Mouse (Mus musculus) retina, postnatal 7 days (tissue): ENCODE measurements at regions not wholly inside any gene's neighbourhood (a gene's known extent, or its start where the extent isn't known, plus 50 kb on each side); places are given as distances from the start of the nearest gene placed in this dataset.
A peak's percentile ranks its signal among the peaks of the same experiment; 100 is the strongest.
"Not testable (repeated sequence)": the region's sequence is repeated elsewhere in the genome, so short reads cannot be mapped to it uniquely, and the experiment has no call there.

ENCODE experiments used
- DNase-seq: peaks from one replicate; pipeline ENCODE4 v3.0.0-alpha.2; 2012; ENCODE audit warnings: low read depth, low spot score

DNA sequence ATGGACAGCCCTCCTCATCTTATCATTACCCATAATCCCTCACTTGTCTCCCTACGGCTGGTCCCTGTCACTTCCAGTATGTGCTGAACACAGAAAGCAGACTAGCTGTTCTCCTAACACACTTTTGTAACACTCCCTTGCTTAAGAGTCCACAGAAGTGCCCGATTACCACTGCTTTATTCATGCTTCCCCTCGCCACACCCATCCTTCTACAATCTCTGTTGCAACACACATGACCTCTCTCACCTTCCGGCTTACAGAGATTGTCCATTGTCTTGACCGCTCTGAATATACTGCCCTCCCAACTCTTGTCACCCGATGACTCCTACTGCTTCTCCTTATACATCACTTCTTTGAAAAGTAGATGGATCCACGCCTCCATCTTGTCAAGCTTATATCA, 132.9 kb downstream of the Snx18 start:
- DNase-seq: no peak

- DNase-seq: no peak
Observed at GRCm38 (mm10) chr13:113484159-113484762, 134.1 kb downstream of the Snx18 start.

DNA sequence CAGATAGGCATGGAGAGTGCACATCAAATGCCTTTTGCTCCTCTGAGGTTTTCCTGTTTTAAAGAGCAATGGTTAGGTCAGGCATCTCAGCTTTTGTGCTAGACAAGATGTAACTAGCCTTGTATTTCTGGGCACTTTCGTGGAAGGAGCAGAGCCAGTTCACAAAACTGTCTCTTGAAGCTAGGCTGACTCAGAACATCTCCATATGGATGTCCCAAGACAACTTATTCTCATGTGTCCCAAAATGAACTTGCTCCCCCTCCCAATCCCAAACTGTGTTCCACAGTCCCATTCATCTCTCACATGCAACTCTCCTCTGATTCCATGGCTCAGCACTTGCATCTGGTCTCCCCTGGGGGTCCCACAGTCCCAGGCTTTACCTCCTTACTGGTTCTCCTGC, 135.5 kb downstream of the Snx18 start:
- no peak for DNase-seq

DNA sequence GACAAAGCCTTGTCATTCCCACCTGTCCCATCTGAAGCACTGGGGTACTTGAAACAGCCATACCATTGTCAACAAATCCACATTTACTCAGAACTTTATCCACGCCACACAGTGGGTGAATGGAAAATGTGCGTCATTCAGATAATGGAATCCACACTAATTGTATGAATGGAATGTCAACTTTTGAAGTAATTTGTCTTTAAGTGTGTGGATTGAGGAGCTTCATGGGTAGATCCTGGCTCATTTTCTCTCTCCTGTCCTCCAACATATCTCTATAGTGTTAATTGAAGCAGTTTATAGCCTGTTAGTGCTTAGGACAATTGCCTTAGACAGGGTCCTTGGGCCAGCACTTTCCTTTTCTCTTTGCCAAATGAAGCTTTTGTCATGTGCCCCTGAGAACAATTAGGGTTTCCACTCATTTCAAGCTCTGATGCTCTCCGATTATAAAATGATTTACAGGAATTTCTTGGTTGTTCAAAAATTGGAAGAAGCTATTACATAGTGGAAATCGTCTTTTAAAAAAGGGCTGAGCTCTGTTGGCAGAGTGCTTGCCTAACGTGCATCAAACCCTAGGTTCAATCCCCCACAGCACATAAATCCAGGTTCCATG, 140.4 kb downstream of the Snx18 start:
- no peak for DNase-seq

DNA sequence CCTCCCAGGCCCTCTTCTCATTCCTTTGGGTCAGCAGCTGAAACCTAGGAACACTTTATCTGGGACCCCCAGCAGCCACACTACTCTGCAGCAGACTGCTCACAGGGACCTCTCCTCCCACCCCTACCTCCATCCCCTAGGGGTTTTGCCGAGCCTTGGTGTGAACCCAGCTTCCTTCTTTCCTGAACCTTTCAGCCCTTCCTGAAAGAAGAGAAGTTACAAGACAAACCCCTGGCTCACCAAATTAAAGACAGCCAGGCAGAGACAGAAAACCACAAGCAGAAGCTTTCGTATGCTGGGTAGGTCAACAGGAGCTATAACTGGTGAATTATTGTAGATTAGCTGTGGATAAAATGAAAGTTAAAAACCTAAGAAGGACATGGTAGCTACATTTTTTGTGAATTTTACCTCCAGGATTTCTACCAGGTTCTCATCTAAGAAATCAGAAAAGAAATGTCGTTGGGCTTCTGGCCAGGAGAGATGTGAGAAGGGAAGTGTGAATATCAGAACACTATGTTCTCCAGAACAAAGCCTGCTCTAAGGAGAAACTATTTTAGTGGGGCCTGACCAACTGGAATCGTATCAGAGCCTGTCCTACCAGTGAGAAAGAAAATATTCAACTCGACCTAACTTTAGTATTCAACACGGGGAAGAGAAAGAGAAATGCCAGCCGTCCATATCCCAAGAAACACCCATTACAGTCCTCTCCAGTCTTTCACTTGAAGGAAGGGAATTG, 147.4 kb downstream of the Snx18 start:
- no peak for DNase-seq

- no peak for DNase-seq
Observed at GRCm38 (mm10) chr13:113464190-113465064, 153.9 kb downstream of the Snx18 start.

GRCm38 (mm10) chr13:113463420-113463819, 154.9 kb downstream of the Snx18 start:
- peak; percentile 20 for DNase-seq

- DNase-seq: no peak
Observed at GRCm38 (mm10) chr13:113454490-113455295, 161.7 kb downstream of the BC067074 start.

DNA sequence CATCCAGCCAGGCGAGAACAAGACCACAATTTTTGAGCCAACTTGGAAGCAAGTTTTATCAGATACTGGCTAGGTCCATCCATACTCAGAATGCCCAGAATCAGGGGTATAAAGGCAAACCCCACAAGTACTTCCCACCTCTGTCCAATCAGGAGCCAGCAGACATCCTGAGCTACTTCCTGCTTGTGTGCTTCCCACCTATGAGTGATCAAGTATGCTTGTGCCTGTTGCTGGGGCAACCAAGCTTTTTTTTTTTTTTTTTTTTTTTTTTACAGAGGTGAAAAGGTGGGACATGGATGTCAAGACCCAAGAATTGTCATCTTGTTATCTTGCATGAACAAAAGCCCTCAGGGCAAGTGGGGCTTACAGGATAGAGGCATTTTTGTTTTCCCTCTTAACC, 155.4 kb downstream of the BC067074 start:
- no peak for DNase-seq

- no peak for DNase-seq
Observed at GRCm38 (mm10) chr13:113446226-113446625, 153.3 kb downstream of the BC067074 start.

GRCm38 (mm10) chr13:113444481-113444880, 151.5 kb downstream of the BC067074 start:
- DNase-seq: not testable (repeated sequence)

GRCm38 (mm10) chr13:113443078-113443477, 150.1 kb downstream of the BC067074 start:
- no peak for DNase-seq

DNA sequence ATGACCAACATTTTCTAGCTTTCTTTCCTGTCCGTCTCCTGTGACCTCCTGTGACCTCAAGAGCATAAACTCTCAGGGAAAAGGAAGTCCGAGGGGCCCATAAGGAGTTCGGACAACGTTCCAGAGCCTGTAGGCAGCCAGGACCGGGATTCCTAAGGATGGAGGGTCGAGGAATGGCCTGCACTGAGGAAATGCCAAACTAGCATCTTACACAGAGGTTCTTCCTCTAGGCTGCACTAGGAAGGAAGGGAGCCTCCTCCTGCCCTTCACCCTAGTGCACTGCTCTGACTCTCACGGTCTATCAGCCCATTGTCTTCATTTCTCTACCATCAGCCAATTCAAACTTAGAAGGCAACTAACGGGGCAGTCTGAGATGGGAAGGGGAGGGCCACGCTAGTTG, 149.2 kb downstream of the BC067074 start:
- DNase-seq: no peak

- DNase-seq: no peak
Observed at GRCm38 (mm10) chr13:113440137-113440536, 147.2 kb downstream of the BC067074 start.

DNA sequence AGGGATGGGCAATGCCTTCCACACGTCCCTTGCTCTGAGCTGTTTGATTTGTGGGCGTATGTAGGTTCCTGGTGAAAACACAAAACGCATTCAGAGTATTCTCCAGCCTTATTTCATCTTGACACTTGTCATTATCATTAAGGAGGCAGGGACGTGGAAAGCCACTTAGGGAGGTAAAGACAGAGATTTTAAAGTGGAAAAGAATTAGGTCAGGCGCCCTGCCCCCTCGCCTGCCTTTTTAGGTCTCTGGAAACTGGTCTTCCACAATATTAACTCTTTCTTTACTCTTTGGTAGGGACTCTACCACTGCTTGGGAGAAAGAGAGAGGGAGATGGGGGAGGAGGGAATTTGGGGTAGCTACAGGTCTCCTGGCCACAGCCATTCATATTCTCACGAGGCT, 146.6 kb downstream of the BC067074 start:
- DNase-seq: no peak

- DNase-seq: no peak
Observed at GRCm38 (mm10) chr13:113438872-113439271, 145.9 kb downstream of the BC067074 start.

DNA sequence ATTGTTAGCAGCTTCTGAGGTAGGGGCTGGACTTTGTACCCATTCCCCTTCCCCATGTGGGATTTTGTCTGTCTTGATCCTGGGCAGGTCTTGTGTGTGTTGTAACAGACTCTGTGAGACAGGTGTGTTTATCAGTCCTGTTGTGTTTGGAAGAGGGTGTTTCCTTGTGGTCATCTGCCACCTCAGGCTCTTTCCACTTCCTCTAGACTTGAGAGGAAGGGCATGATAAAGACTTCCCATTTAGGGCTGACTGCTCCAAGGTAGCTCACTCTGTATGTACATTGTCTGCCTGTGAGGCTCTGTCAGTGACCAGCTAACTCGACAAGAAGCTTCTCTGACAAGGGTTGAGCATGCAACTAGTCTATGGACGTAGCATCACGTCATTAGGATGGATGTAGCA, 143.3 kb downstream of the BC067074 start:
- no peak for DNase-seq

- no peak for DNase-seq
Observed at GRCm38 (mm10) chr13:113435117-113435516, 142.2 kb downstream of the BC067074 start.

- DNase-seq: no peak
Observed at GRCm38 (mm10) chr13:113433456-113433855, 140.5 kb downstream of the BC067074 start.

DNA sequence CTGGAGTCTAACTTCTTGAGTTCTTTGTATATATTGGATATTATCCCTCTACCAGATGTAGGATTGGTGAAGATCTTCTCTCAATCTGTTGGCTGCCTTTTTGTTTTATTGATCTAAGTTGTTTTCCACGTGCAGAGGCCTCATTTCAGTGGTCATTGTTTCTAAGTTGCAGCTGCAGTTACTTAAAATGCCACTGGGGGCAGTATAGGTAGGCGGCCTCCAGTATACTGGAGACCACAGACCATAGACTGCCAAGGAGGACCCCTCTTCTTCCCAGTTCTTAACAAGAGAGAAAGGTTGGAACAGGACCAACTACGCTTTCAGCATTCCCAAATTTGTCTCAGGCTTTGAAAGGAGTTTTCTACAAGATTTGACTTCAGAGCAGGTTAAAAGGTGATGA, 136.7 kb downstream of the BC067074 start:
- no peak for DNase-seq
